Mouse (Mus musculus) heart, adult 2 months (tissue): ENCODE measurements around the gene Cox7a1.
A peak's percentile ranks its signal among the peaks of the same experiment; 100 is the strongest.

Experiments used
- CTCF ChIP-seq: fragments of 200-600 bp; IDR thresholded peaks from 2 replicates; pipeline ENCODE4 v1.8.1; 2022; ENCODE audit warnings: antibody characterized with exemption, mild to moderate bottlenecking, moderate library complexity
- POLR2A ChIP-seq: fragments of 200-500 bp; IDR thresholded peaks from 2 replicates; pipeline ENCODE4 v1.6.1; 2011; ENCODE audit warnings: mild to moderate bottlenecking, low read depth, low read length, control low read depth; ENCODE audit not compliant: insufficient read depth

DNA sequence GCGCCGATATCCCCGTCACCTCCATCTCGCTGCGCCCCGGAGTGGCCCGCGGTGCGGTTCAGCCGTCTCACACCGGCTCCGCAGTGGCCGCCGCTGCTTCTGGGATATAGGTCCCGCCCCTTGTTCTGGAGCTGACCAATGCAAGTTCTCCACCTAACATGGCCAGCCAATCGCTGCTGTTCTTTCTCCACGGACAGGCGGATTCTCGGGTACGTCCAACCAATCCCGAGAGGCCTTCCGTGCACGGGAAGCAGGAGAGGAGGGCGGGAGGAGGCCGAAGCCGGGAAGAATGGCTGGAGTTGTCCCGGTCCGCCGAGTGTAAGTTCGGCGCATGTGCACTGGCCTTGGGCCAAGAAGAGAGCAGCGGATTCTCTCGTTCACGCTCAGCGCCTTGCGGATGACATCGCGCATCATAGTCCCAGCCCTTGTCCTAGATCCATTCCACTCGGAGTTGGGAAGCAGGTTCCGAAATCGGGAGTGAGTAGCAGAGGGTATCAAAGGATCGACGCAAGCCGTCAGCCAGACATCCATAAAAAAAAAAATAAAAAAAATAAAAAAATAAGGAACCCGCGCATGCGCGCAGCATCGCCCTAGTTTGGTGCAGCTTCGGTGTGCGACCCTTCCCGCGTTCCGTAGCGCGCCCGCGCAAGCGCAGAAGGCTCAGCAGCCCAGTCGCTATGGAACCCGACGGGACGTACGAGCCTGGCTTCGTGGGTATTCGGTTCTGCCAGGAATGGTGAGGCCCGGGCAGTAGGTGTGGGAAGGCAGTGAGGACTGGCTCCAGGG is 47.9 kb downstream of the Cox7a1 start, which contains the start of the genes Polr2i and Tbcb:
- no peak for TF ChIP-seq CTCF
- peak; percentile 88 for TF ChIP-seq POLR2A
